Mouse (Mus musculus) thymus, postnatal 36 days (tissue): Measurements from ENCODE around the gene Sorbs2.
A peak's percentile ranks its signal among the peaks of the same experiment; 100 is the strongest.

Source experiments
- DNase-seq, 2 experiments: peaks; one replicate each; pipeline ENCODE4 v3.0.0; 2022; ENCODE audit warnings: mixed read lengths in 2 of 2

Gene Sorbs2

DNA sequence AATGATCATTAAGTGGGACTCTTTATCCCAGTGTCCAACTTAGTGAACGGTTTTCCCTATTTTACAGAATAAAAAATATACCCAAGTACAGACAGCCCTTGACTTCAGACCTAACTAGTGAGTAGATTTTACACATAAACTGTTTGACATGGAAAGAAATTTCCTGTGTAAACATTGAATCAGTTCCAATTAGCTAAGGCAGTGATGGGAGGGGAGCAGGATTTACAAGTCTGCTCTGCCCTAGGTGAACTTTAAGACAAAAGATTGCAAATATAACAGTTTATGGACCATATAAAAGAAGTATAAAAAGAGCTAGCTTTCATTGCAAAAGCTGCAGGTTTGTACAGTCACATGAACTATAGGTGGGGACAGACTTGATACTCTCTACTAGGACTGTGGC, 253.5 kb downstream of the Sorbs2 start:
- no peak for DNase-seq

GRCm38 (mm10) chr8:45762982-45763689, 255.5 kb downstream of the Sorbs2 start:
- DNase-seq, result no peak

- no peak for DNase-seq
These were observed 256.2 kb downstream of the Sorbs2 start for GRCm38 (mm10) chr8:45763690-45764342.

DNA sequence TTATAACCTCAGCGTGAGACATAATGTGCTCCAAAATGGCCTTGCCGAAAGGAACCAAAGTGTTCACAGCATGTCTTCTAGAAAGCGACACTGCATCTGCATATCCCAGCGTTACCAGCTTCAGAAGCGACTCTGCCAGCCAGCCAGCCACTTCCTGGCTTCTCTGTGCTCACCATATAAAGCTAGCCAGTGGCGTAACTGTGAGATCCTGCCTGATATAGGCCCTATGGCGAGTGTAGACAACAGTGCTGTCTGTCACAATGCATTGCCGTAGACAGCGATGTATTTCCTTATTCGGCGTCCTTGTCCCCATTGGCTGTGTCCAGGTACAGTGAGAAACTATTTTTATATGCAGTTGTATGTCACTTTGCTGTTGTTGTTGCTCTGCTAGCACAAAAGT, 258.6 kb downstream of the Sorbs2 start:
- no peak for DNase-seq

GRCm38 (mm10) chr8:45774841-45775240, 267.3 kb downstream of the Sorbs2 start:
- DNase-seq, result no peak

DNA sequence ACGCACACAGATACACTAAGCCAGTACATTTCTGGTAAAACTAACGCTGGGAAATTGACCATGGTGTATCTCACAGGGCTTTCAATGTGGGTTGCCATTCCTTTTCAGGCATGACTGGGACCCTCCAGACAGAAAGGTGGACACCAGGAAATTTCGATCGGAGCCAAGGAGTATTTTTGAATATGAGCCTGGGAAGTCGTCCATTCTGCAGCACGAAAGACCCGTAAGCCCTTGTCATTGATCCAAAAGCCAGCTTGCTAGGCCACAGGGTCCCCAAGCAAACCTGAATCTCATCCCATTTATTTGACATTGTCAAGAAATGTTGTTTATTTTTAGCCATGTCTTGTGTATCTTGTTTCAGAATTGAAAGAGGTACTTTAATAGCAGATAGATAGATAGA, 267.9 kb downstream of the Sorbs2 start:
- no peak for DNase-seq

GRCm38 (mm10) chr8:45776366-45776765, 268.8 kb downstream of the Sorbs2 start:
- no peak for DNase-seq

- DNase-seq, result no peak
These were observed 269.4 kb downstream of the Sorbs2 start for GRCm38 (mm10) chr8:45776977-45777376.

- DNase-seq, result no peak
These were observed 273.0 kb downstream of the Sorbs2 start for GRCm38 (mm10) chr8:45780585-45780984.

DNA sequence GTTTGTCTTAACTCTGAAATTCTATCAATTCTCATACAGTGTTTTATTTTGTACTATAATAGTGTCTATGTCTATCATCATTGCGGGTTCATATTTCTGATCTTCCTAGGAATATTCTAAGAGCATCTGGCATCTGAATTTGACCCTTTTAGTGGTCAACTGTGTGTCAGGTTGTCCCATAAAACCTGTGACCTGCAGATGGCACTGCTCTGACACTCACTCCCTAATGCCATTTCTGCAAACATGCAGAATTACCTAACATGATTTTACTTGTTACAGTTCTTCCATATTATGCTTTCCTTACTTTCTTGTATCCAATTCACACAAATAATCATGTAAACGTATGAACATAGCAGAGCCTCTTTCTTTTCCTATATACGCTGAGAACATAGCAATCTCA, 281.0 kb downstream of the Sorbs2 start:
- no peak for DNase-seq

DNA sequence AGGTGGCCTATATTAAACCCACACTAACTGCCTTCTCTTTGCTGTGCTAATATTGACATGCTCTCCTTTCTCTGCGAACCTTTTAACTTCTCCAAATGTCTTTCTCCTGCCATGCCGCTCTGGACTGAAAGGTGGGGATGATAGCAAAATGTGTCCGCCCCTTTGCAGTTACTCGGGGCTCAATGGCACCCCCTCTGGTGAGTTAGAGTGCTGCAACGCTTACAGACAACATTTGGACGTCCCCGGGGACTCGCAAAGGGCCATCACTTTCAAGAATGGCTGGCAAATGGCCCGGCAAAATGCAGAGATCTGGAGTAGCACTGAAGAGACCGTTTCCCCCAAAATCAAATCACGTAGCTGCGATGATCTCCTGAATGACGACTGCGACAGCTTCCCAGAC, 287.3 kb downstream of the Sorbs2 start:
- DNase-seq, result no peak

GRCm38 (mm10) chr8:45796331-45796740, 288.7 kb downstream of the Sorbs2 start:
- DNase-seq, result no peak

GRCm38 (mm10) chr8:45799517-45799916, 291.9 kb downstream of the Sorbs2 start:
- no peak for DNase-seq

- no peak for DNase-seq
These were observed 301.0 kb downstream of the Sorbs2 start for GRCm38 (mm10) chr8:45808597-45808996.

- DNase-seq, result peak in 1 of 2 experiments; percentile 19
These were observed 309.3 kb downstream of the Sorbs2 start for GRCm38 (mm10) chr8:45816765-45817426.

DNA sequence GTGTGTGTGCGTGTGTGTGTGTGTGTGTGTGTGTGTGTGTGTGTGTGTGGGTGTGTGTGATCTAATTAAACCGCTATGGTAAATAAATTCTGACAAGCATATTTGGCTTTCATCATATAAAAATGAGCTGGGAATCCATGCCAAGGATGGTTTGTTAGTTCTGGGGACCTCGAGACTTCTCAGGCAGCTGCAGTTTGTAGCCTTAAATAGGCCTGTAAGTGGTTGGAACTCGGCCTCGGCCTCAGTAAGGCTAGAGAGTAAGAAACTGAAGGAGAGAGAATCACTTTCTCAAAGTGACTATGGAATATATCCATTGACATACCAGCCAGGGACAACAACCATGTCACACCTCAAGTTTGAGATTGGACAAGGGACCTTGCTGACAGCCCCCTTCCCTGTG, 314.1 kb downstream of the Sorbs2 start:
- no peak for DNase-seq

GRCm38 (mm10) chr8:45829985-45830548, 322.5 kb downstream of the Sorbs2 start:
- no peak for DNase-seq

DNA sequence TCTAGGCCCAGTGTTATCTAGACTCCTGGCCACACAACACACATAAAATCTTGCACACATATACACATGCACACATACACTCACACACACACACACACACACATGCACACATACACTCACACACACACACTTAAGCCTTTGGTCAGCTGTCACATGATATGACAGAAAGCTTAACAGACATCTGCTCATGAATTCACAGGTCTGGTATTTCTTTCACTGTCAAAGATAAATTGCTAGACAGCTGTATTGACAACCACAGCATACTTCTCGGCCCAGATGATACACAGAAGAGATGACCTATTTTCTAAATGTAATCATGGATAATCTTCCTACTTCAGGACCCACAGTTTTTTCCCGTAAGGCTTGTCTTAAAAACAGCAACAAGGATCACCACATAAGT, 326.3 kb downstream of the Sorbs2 start:
- DNase-seq, result no peak

- DNase-seq, result no peak
These were observed 335.7 kb downstream of the Sorbs2 start for GRCm38 (mm10) chr8:45843306-45843705.

GRCm38 (mm10) chr8:45844097-45844885, 336.7 kb downstream of the Sorbs2 start:
- DNase-seq, result no peak

- DNase-seq, result no peak
These were observed 337.4 kb downstream of the Sorbs2 start for GRCm38 (mm10) chr8:45844911-45845481.

- no peak for DNase-seq
These were observed 338.3 kb downstream of the Sorbs2 start for GRCm38 (mm10) chr8:45845906-45846305.

DNA sequence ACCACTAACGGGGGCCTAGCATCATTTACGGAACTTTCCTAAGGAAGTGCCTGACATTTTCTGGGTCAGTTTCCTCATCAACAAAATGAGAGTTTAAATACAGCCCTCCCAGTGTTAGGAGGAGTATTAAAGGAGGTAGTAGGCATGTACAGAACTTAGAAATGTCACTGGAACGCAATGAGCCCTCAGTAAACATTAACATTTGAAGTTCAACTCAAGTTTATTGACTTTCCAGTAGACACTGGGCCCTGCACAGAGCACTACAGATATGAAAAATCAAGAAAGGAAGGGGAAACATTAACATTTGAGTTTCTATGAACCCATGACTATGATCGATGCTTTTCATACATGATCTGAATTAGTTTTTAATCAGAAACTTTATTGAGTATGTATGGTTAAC, 347.5 kb downstream of the Sorbs2 start:
- no peak for DNase-seq
